Mouse (Mus musculus) neural tube, embryonic 15.5 days (tissue): ENCODE results near the gene Mfsd6. TPM values are rescaled to one million over a fixed set of nuclear protein-coding genes. Genes with fewer than 3 reads are reported as not detected.

ENCODE experiments used
- ATAC-seq: fragments of 200-750 bp; cut with Nextera tagmentation; 2 replicates; pipeline ENCODE4 v1.8.0; 2017; ENCODE audit warnings: mild to moderate bottlenecking, moderate TSS enrichment, moderate library complexity; ENCODE audit not compliant: low FRiP score
- H3K27ac ChIP-seq: fragments of 300-500 bp; sonication (generic); replicated peaks from 2 replicates; pipeline ENCODE4 v1.5.1; 2015; ENCODE audit warnings: mild to moderate bottlenecking, inconsistent platforms
- H3K27me3 ChIP-seq: fragments of 300-500 bp; sonication (generic); replicated peaks from 2 replicates; pipeline ENCODE4 v1.6.1; 2015; ENCODE audit warnings: inconsistent platforms
- H3K36me3 ChIP-seq: fragments of 300-500 bp; sonication (generic); 2 replicates; pipeline ENCODE4 v1.6.1; 2015; ENCODE audit warnings: inconsistent platforms
- H3K4me1 ChIP-seq: fragments of 300-500 bp; sonication (generic); 2 replicates; pipeline ENCODE4 v1.6.1; 2015; ENCODE audit warnings: inconsistent platforms
- H3K4me2 ChIP-seq: fragments of 300-500 bp; sonication (generic); 2 replicates; pipeline ENCODE4 v1.6.1; 2015; ENCODE audit warnings: inconsistent platforms, mild to moderate bottlenecking, moderate library complexity
- H3K4me3 ChIP-seq: fragments of 300-500 bp; sonication (generic); replicated peaks from 2 replicates; pipeline ENCODE4 v1.5.1; 2015; ENCODE audit warnings: mild to moderate bottlenecking, inconsistent platforms
- H3K9ac ChIP-seq: fragments of 300-500 bp; sonication (generic); replicated peaks from 2 replicates; pipeline ENCODE4 v1.6.1; 2015; ENCODE audit warnings: mild to moderate bottlenecking, inconsistent platforms
- H3K9me3 ChIP-seq: fragments of 300-500 bp; sonication (generic); replicated peaks from 2 replicates; pipeline ENCODE4 v1.6.1; 2016; ENCODE audit warnings: inconsistent platforms
- WGBS: fragments of 180-500 bp; shearing (Covaris S2); methylation state at CpG from one replicate; pipeline ENCODE4 v1.1.7; 2015; ENCODE audit warnings: mixed read lengths; 5-methylcytosine and 5-hydroxymethylcytosine counted together
- polyA plus RNA-seq: library from polyadenylated mRNA; unstranded; fragments of >200 nt; fragmentation: Nextera tagmentation; extraction: Ambion mirVana; gene quantifications from 2 replicates; pipeline ENCODE4 v1.2.1, GENCODE M21; 2015

Mfsd6 gene
- polyA plus RNA-seq, 1 experiment from 2014 or later: 11.7 TPM

GRCm38 (mm10) chr1:52734208-52734607 lies 6.9 kb upstream of the Mfsd6 start:
- Histone ChIP-seq H3K4me1 (no peaks in the 10 kb centered on the region), H3K36me3 (no peaks in the 10 kb centered on the region), H3K27me3 (no peaks in the 10 kb centered on the region), H3K4me3 (no peak overlapping the region), H3K27ac (no peak overlapping the region), H3K9ac (no peak overlapping the region), H3K4me2 (no peak overlapping the region), H3K9me3 (no peaks in the 10 kb centered on the region)
- 82% methylated on average over 4 of the region's 4 CpGs for WGBS
- ATAC-seq: no peak

- whole genome bisulfite sequencing: 79% methylated on average over 1 of the region's 1 CpGs
- Histone ChIP-seq H3K36me3 (no peaks in the 10 kb centered on the region), H3K9me3 (no peaks in the 10 kb centered on the region), H3K4me3 (no peak overlapping the region), H3K4me2 (no peak overlapping the region), H3K27me3 (no peaks in the 10 kb centered on the region), H3K4me1 (peaks cover 18% of the 10 kb centered on the region), H3K9ac (no peak overlapping the region), H3K27ac (no peak overlapping the region)
- no peak for ATAC-seq
These were observed 3.0 kb upstream of the Mfsd6 start for GRCm38 (mm10) chr1:52730258-52730657.

- H3K27me3 ChIP-seq: no peaks in the 10 kb centered on the region
- H3K4me3 ChIP-seq: no peak overlapping the region
- H3K4me2 ChIP-seq: no peak overlapping the region
- H3K4me1 ChIP-seq: peaks cover 21% of the 10 kb centered on the region
- H3K9ac ChIP-seq: no peak overlapping the region
- H3K36me3 ChIP-seq: no peaks in the 10 kb centered on the region
- no peak for ATAC-seq
- H3K27ac ChIP-seq: no peak overlapping the region
- WGBS: 91% methylated on average over 5 of the region's 5 CpGs
- H3K9me3 ChIP-seq: no peaks in the 10 kb centered on the region
These were observed 1.7 kb upstream of the Mfsd6 start for GRCm38 (mm10) chr1:52728857-52729489.

- peak; percentile 88 for ATAC-seq
- H3K4me2 ChIP-seq: peak overlapping the region; percentile 70
- 1% methylated on average over 53 of the region's 56 CpGs for WGBS
- H3K4me1 ChIP-seq: peaks cover 24% of the 10 kb centered on the region
- peak overlapping the region; percentile 80 for H3K4me3 ChIP-seq
- no peaks in the 10 kb centered on the region for H3K36me3 ChIP-seq
- no peaks in the 10 kb centered on the region for H3K9me3 ChIP-seq
- H3K27ac ChIP-seq: peak overlapping the region; percentile 91
- H3K27me3 ChIP-seq: no peaks in the 10 kb centered on the region
- H3K9ac ChIP-seq: peak overlapping the region; percentile 90
These were observed 749 bp downstream of the Mfsd6 start for GRCm38 (mm10) chr1:52726371-52727055.

- no peak for ATAC-seq
- peaks cover 23% of the 10 kb centered on the region for H3K4me1 ChIP-seq
- H3K4me3 ChIP-seq: no peak overlapping the region
- H3K27me3 ChIP-seq: no peaks in the 10 kb centered on the region
- no peak overlapping the region for H3K9ac ChIP-seq
- no peak overlapping the region for H3K27ac ChIP-seq
- WGBS: 62% methylated on average over 4 of the region's 4 CpGs
- no peaks in the 10 kb centered on the region for H3K9me3 ChIP-seq
- H3K36me3 ChIP-seq: no peaks in the 10 kb centered on the region
- H3K4me2 ChIP-seq: no peak overlapping the region
These were observed 4.7 kb downstream of the Mfsd6 start for GRCm38 (mm10) chr1:52722586-52722985.

GRCm38 (mm10) chr1:52719096-52719495 lies 8.2 kb downstream of the Mfsd6 start:
- Histone ChIP-seq H3K4me1 (peaks cover 13% of the 10 kb centered on the region), H3K27ac (no peak overlapping the region), H3K27me3 (no peaks in the 10 kb centered on the region), H3K9ac (no peak overlapping the region), H3K9me3 (no peaks in the 10 kb centered on the region), H3K4me2 (no peak overlapping the region), H3K36me3 (no peaks in the 10 kb centered on the region), H3K4me3 (no peak overlapping the region)
- WGBS: 62% methylated on average over 5 of the region's 5 CpGs
- ATAC-seq: no peak

GRCm38 (mm10) chr1:52718068-52718748 lies 9.1 kb downstream of the Mfsd6 start:
- Histone ChIP-seq H3K9me3 (no peaks in the 10 kb centered on the region), H3K4me3 (no peak overlapping the region), H3K4me2 (no peak overlapping the region), H3K9ac (no peak overlapping the region), H3K27me3 (no peaks in the 10 kb centered on the region), H3K36me3 (no peaks in the 10 kb centered on the region), H3K4me1 (peaks cover 15% of the 10 kb centered on the region), H3K27ac (no peak overlapping the region)
- WGBS: 39% methylated on average over 3 of the region's 3 CpGs
- 0 out of 2 replicates have a peak, but pooled peaks have one; percentile 48 for ATAC-seq

GRCm38 (mm10) chr1:52714451-52714850 lies 12.8 kb downstream of the Mfsd6 start:
- ATAC-seq: 0 out of 2 replicates have a peak, but pooled peaks have one; percentile 7
- 50% methylated on average over 1 of the region's 1 CpGs for WGBS
- Histone ChIP-seq H3K27ac (peak overlapping the region; percentile 7; the same call in 1 of the 2 replicates), H3K4me1 (peaks cover 15% of the 10 kb centered on the region), H3K4me2 (no peak overlapping the region), H3K4me3 (no peak overlapping the region), H3K36me3 (no peaks in the 10 kb centered on the region), H3K27me3 (no peaks in the 10 kb centered on the region), H3K9ac (no peak overlapping the region), H3K9me3 (no peaks in the 10 kb centered on the region)

- Histone ChIP-seq H3K27ac (peak overlapping the region; percentile 7; the same call in 1 of the 2 replicates), H3K9me3 (no peaks in the 10 kb centered on the region), H3K4me2 (no peak overlapping the region), H3K4me3 (no peak overlapping the region), H3K27me3 (no peaks in the 10 kb centered on the region), H3K36me3 (0 out of 2 replicates have a peak, but pooled peaks cover 2% of the 10 kb centered on the region), H3K4me1 (peaks cover 15% of the 10 kb centered on the region), H3K9ac (no peak overlapping the region)
- WGBS: 27% methylated on average over 3 of the region's 3 CpGs
- ATAC-seq: peak; percentile 5; the same call in 1 of the 2 replicates
These were observed 13.2 kb downstream of the Mfsd6 start for GRCm38 (mm10) chr1:52714021-52714420.

- H3K4me3 ChIP-seq: no peak overlapping the region
- H3K4me1 ChIP-seq: peaks cover under 1% of the 10 kb centered on the region; the same call in 1 of the 2 replicates
- ATAC-seq: no peak
- peaks cover 13% of the 10 kb centered on the region; the same call in 1 of the 2 replicates for H3K36me3 ChIP-seq
- no peak overlapping the region for H3K27ac ChIP-seq
- H3K4me2 ChIP-seq: no peak overlapping the region
- 91% methylated on average over 6 of the region's 6 CpGs for WGBS
- H3K9ac ChIP-seq: no peak overlapping the region
- no peaks in the 10 kb centered on the region for H3K9me3 ChIP-seq
- no peaks in the 10 kb centered on the region for H3K27me3 ChIP-seq
These were observed 18.5 kb downstream of the Mfsd6 start for GRCm38 (mm10) chr1:52708745-52709144.

GRCm38 (mm10) chr1:52707030-52707429 lies 20.2 kb downstream of the Mfsd6 start:
- H3K4me3 ChIP-seq: no peak overlapping the region
- WGBS: 90% methylated on average over 3 of the region's 3 CpGs

More at GRCm38 (mm10) chr1:52707030-52707429, 20.2 kb downstream of the Mfsd6 start:
- Histone ChIP-seq H3K9me3 (no peaks in the 10 kb centered on the region), H3K4me1 (no peaks in the 10 kb centered on the region), H3K27ac (no peak overlapping the region), H3K27me3 (no peaks in the 10 kb centered on the region), H3K4me2 (no peak overlapping the region), H3K9ac (no peak overlapping the region), H3K36me3 (peaks cover 13% of the 10 kb centered on the region; the same call in 1 of the 2 replicates)
- ATAC-seq: no peak
